Mouse (Mus musculus): ENCODE data around the gene Atp1b3.

DNA sequence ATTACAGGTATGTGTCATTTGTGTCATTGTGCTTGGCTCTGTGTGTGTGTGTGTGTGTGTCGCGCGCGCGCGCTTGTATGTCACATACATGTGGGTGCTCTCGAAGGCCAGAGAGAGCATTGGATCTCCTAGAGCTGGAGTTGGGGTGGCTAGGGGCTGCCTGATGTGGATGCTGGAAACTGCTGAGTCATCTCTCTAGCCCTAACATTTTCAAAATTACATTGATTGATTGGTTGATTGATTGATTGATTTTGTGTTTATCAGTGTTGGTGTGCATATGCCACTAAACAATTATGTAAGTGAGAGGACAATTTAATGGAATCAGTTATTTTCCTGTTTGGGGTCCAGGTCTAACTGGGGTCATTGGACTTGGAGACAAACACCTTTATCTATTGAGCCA lies 72.1 kb downstream of the Atp1b3 start:
- TF ChIP-seq POLR2A (IDR thresholded peaks at IDR 0.05; ENCODE audit: extremely low read depth, insufficient read depth, low read length) (no peak), CTCF (IDR thresholded peaks at IDR 0.05; ENCODE audit: extremely low read depth, insufficient read depth, low read length) (no peak)

Data from cortical plate, adult 2 months (tissue).